11 mouse cellular contexts compared by ENCODE assay signal in the genomic region with DNA sequence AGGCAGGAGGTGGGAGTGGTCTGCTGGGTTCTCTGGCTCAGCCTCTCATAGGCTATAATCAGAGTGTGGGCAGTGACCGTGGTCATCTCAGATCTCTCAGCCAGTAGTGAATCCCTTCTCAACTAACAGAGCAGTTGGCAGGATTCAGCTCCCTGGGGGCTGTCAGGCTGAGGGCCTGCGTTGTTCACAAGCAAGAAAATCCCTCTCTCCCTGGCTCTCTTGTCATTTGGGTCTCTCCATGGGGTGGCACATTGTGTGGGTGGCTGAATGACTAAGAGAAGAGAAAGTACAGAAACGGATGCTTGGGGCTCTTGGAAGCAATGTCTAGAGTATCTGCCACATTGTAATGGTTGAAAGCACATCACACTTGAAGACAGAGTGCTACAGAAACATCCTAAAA.
DNase-seq lines count a peak whose midpoint lies in the region.
"Had no signal": no experiment of that assay in that cellular context is flagged by ENCODE, and none has a peak within 500 bp of the region (broad histone marks: within the 10 kb centered on the region; RNA-seq: fewer than 3 reads in every experiment).

No protein-coding gene starts in this region.

- intact Hi-C loops in left cerebral cortex, postnatal 25 days (cut with DNase I) = loop anchor here (2.0 to 5.0 kb wide), 2 partner anchors 99 to 151 kb away; no protein-coding TSS in a partner anchor

- DNase-seq in cerebellum, postnatal 10 days = peak; percentile 46 to 66
- DNase-seq in cerebellum, adult 11 months = no peak
- peak; percentile 28 for DNase-seq in layer of hippocampus, adult 8-10 months (ENCODE audit: low spot score in 2 of 2)
- no peak for DNase-seq in layer of hippocampus, adult 9-10 months (ENCODE audit: low spot score)
- DNase-seq in fat pad, adult 2 months (ENCODE audit: extremely low read depth, low read depth, low spot score) = peak; percentile 43
- peak; percentile 39 to 91 for DNase-seq in left cerebral cortex, postnatal 25 days (ENCODE audit: low spot score in 2 of 2)
- DNase-seq in thymus, postnatal 0 days (ENCODE audit: low spot score) = no peak
- no peak for DNase-seq in urinary bladder, adult 18-20 months (ENCODE audit: low spot score in 2 of 2)
- DNase-seq: cerebellum, postnatal 36 days; forebrain, postnatal 0 days; kidney, postnatal 36 days had no signal

Comparison
In these comparisons a context has a peak if more than half of its experiments do, and no peak if none do; other contexts are left out.
1. DNase-seq: peak in cerebellum, postnatal 10 days (2 of 2), layer of hippocampus, adult 8-10 months (2 of 2), fat pad, adult 2 months (single experiment) and left cerebral cortex, postnatal 25 days (2 of 2); none in cerebellum, adult 11 months (single experiment), layer of hippocampus, adult 9-10 months (single experiment), thymus, postnatal 0 days (single experiment) and urinary bladder, adult 18-20 months (0 of 2).